Mouse (Mus musculus) C2C12 (cell line): ENCODE results near the gene Rbl1. TPM values are rescaled to one million over a fixed set of nuclear protein-coding genes. Genes with fewer than 3 reads are reported as not detected.

Experiments used
- H3K27me3 ChIP-seq: one replicate; pipeline ENCODE4 v1.6.1; 2011; ENCODE audit not compliant: control insufficient read depth, insufficient read depth, insufficient read length
- H3K36me3 ChIP-seq: one replicate; pipeline ENCODE4 v1.6.1; 2011; ENCODE audit not compliant: control insufficient read depth, insufficient read depth
- H3K4me3 ChIP-seq: one replicate; pipeline ENCODE4 v1.5.1; 2011; ENCODE audit warnings: mild to moderate bottlenecking, control low read depth; ENCODE audit not compliant: poor library complexity, insufficient read depth, severe bottlenecking
- H3K79me2 ChIP-seq: one replicate; pipeline ENCODE4 v1.6.1; 2011; ENCODE audit not compliant: control insufficient read depth, insufficient read depth
- H3K79me3 ChIP-seq: one replicate; pipeline ENCODE4 v1.6.1; 2011; ENCODE audit warnings: low read depth, control low read depth
- H3ac ChIP-seq: one replicate; pipeline ENCODE3; 2011; ENCODE audit warnings: low read depth; ENCODE audit not compliant: control insufficient read depth, insufficient read length
- CEBPB ChIP-seq: IDR thresholded peaks from one replicate; pipeline ENCODE4 v1.6.1; 2011; ENCODE audit warnings: low read depth, mild to moderate bottlenecking, control low read depth, moderate library complexity
- CTCF ChIP-seq: IDR thresholded peaks from one replicate; pipeline ENCODE4 v1.5.1; 2011; ENCODE audit not compliant: control insufficient read depth, insufficient read depth, insufficient read length
- FOSL1 ChIP-seq: IDR thresholded peaks from one replicate; pipeline ENCODE4 v1.8.0; 2011; ENCODE audit warnings: mild to moderate bottlenecking, low read length; ENCODE audit not compliant: poor library complexity, insufficient read depth, severe bottlenecking
- MAX ChIP-seq: IDR thresholded peaks from one replicate; pipeline ENCODE4 v1.6.1; 2011; ENCODE audit warnings: mild to moderate bottlenecking, control low read depth
- MYOD1 ChIP-seq: IDR thresholded peaks from one replicate; pipeline ENCODE4 v1.6.1; 2011; ENCODE audit warnings: low read depth; ENCODE audit not compliant: control insufficient read depth, insufficient read length
- MYOG ChIP-seq: IDR thresholded peaks from one replicate; pipeline ENCODE4 v1.6.1; 2011; ENCODE audit not compliant: control insufficient read depth, insufficient read length; ENCODE audit errors: extremely low read depth
- USF1 ChIP-seq: IDR thresholded peaks from one replicate; pipeline ENCODE4 v1.6.1; 2011; ENCODE audit warnings: low read depth, mild to moderate bottlenecking, control low read depth, moderate library complexity
- polyA plus RNA-seq: library from polyadenylated mRNA; unstranded; fragments of >200 nt; fragmentation: generic; extraction: Trizol; gene quantifications from one replicate; pipeline ENCODE4 v1.2.1, GENCODE M21; 2012; ENCODE audit warnings: missing spikeins

Rbl1 gene
- polyA plus RNA-seq, 1 experiment = 7.7 TPM

GRCm38 (mm10) chr2:157129601-157130164 lies 74.7 kb downstream of the Rbl1 start:
- peaks cover 49% of the 10 kb centered on the region for H3K79me2 ChIP-seq
- H3ac ChIP-seq = no peak overlapping the region
- H3K79me3 ChIP-seq = peaks cover 25% of the 10 kb centered on the region
- no peak overlapping the region for H3K4me3 ChIP-seq
- no peaks in the 10 kb centered on the region for H3K27me3 ChIP-seq
- peaks cover 31% of the 10 kb centered on the region for H3K36me3 ChIP-seq
- TF ChIP-seq FOSL1 (no peak), USF1 (no peak), MYOG (no peak), CTCF (no peak), MAX (no peak), CEBPB (no peak), MYOD1 (no peak)

DNA sequence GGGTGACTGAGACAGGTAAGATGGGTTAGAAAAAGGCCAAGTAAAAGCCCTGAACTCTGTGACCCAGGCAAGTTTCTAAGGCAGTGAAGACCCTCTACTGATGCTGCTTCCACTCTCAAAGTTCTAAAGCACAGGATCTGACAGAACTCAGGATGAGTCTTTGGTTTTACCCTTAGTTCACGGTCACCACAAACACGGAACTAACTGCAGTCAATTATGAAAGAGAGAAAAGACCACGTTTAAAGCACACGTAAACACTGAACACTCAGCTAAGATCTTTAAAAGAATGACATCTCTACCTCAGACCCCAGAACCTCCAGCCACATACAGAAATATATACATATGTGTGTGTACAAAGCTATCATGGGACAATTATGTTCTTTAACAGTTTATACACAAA lies 75.2 kb downstream of the Rbl1 start:
- Histone ChIP-seq H3K36me3 (peaks cover 31% of the 10 kb centered on the region), H3K79me3 (peaks cover 21% of the 10 kb centered on the region), H3K79me2 (peaks cover 43% of the 10 kb centered on the region), H3ac (no peak overlapping the region), H3K27me3 (no peaks in the 10 kb centered on the region), H3K4me3 (no peak overlapping the region)
- no peak for TF ChIP-seq CEBPB
- no peak for TF ChIP-seq USF1
- TF ChIP-seq FOSL1 = no peak
- no peak for TF ChIP-seq MAX
- no peak for TF ChIP-seq MYOD1

DNA sequence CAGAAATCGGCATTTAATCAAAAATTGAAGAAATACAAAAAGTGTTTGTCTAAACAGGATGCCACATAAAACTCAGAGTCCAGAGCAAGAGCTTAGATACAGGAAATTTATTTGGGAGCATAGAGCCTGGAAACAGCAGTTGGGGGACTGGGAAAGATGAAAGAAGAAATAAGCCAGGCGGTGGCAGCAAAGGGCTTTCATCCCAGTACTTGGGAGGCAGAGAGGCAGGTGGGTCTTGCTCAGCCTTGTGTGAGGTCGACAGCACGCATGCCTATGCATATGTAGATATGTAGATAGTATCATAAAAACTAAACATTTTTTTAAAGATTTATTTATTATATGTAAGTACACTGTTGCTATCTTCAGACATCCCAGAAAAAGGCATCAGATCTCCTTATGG lies 76.3 kb downstream of the Rbl1 start:
- Histone ChIP-seq H3K36me3 (peaks cover 34% of the 10 kb centered on the region), H3ac (no peak overlapping the region), H3K79me3 (peaks cover 15% of the 10 kb centered on the region), H3K4me3 (no peak overlapping the region), H3K79me2 (peaks cover 33% of the 10 kb centered on the region), H3K27me3 (no peaks in the 10 kb centered on the region)
- TF ChIP-seq CEBPB = no peak
- peak; percentile 13 for TF ChIP-seq CTCF
- no peak for TF ChIP-seq MAX

DNA sequence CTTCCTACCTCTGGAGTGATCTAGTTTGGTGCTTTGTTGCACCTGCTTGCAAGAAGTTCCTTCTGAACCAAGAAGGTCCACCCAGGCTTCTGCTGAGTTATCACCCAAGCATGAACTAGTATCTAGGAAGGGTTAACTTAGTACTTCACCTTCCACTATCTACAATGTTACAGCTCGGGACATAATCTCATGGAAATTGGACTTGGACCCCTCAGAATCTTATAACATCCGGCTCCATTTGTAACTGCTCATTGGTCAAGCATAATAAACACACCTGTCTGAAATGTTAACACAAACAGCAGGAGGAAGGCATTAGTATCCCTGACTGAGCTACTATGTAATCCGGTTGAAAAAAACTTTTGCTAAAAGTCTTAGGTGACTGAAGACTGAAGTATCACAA lies 77.0 kb downstream of the Rbl1 start:
- TF ChIP-seq FOSL1 = no peak
- TF ChIP-seq CEBPB = no peak
- no peak for TF ChIP-seq USF1
- no peak for TF ChIP-seq MYOG
- TF ChIP-seq MAX = no peak
- TF ChIP-seq CTCF = no peak
- TF ChIP-seq MYOD1 = no peak
- H3K79me2 ChIP-seq = peaks cover 26% of the 10 kb centered on the region
- H3K79me3 ChIP-seq = peaks cover 11% of the 10 kb centered on the region
- no peaks in the 10 kb centered on the region for H3K27me3 ChIP-seq
- H3ac ChIP-seq = no peak overlapping the region
- no peak overlapping the region for H3K4me3 ChIP-seq
- H3K36me3 ChIP-seq = peaks cover 39% of the 10 kb centered on the region

DNA sequence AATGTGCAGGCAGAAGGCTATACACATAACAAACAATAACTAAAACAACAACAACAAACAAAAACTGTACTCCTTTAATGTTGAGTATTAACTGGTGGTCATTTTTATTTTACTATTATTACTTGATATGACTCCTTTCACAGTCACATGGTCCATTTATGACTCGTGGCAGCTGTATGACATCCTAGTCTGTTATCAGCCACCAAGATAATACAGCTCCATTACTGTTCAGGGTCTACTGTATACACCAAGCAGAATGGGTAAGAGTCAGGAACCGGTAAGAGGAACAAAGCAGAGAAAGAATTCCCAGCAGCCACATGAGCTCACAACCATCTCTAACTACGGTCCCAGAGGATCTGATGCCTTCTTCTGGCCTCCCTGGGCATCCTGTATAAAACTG lies 79.1 kb downstream of the Rbl1 start:
- Histone ChIP-seq H3K79me3 (no peaks in the 10 kb centered on the region), H3K79me2 (peaks cover 4% of the 10 kb centered on the region), H3ac (no peak overlapping the region), H3K27me3 (no peaks in the 10 kb centered on the region), H3K4me3 (no peak overlapping the region), H3K36me3 (peaks cover 56% of the 10 kb centered on the region)
- TF ChIP-seq FOSL1 (no peak), CEBPB (no peak), CTCF (no peak), MYOG (no peak), MAX (no peak), USF1 (no peak), MYOD1 (no peak)

DNA sequence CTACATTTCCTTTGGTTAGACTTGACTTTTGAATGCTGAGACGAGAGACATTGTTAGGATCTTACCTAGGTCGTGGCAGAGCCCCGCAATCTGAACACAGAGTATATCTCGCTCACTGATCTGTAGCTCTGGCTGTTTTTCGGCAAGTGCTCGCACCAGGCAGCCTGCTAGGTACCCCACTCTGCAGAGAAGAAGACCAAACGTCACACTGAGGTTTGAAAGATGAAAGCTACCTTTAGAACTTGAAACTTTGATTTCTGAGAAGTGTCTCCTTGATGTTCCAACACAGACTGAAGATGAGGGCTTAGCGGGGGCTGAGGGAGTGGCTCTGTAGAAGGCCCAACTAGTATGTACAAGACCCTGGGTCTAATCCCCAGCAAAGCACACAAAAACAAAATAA lies 82.6 kb downstream of the Rbl1 start:
- Histone ChIP-seq H3K36me3 (peaks cover 55% of the 10 kb centered on the region), H3K4me3 (no peak overlapping the region), H3K79me3 (no peaks in the 10 kb centered on the region), H3K27me3 (no peaks in the 10 kb centered on the region), H3K79me2 (no peaks in the 10 kb centered on the region), H3ac (no peak overlapping the region)
- TF ChIP-seq FOSL1 (no peak), MAX (no peak), MYOD1 (no peak), MYOG (no peak), CEBPB (no peak), USF1 (no peak), CTCF (no peak)
